Mouse (Mus musculus) kidney, adult 8-10 months (tissue): ENCODE results near the gene Ank.
"Not testable (repeated sequence)": the region's sequence is repeated elsewhere in the genome, so short reads cannot be mapped to it uniquely, and the experiment has no call there.

Source experiments
- DNase-seq, 2 experiments: peaks; one replicate each; pipeline ENCODE4 v3.0.0; 2022

Gene Ank

DNA sequence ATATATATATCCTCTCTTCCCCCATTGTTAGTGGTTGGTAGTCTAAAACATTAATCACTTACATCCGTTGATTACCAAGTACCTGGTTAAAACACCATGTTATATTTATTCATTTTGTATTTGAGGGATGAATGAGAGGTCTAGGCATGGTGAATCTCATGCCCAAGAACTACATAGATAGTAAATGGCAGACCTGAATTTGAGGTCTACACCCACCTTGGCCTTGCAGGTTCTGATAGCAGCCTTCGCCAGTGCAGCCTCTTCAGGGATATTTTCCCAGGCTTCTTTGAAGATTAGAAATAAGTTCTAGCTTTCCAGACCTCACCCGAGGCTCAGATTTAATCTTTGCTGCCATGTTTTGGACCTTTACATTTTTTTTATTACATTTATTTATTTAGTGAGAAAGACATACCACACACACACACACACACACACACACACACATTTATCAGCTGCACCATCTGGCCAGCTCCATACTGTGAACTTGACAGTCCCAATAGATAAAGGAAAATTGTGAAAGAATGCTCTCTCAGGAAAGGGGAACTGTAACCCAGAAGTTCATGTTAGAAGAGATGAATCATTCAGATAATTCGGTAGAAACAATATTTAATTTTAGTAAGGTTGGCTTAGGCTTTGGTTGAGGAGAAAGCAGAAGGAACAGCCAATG lies 2.5 kb downstream of the Ank start:
- no peak for DNase-seq

DNA sequence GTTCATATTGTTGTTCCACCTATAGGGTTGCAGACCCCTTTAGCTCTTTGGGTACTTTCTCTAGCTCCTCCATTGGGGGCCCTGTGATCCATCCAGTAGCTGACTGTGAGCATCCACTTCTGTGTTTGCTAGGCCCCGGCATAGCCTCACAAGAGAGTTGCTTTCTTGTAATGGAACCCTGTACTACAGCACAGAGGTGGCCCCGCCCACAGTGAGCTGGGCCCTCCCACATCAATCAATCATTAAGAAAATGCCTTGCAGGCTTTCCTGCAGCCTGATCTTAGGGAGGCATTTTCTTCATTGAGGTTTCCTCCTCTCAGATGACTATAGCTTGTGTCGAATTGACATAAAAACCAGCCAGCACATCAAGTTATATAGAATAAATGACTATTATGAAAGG lies 3.9 kb downstream of the Ank start:
- DNase-seq: not testable (repeated sequence)

DNA sequence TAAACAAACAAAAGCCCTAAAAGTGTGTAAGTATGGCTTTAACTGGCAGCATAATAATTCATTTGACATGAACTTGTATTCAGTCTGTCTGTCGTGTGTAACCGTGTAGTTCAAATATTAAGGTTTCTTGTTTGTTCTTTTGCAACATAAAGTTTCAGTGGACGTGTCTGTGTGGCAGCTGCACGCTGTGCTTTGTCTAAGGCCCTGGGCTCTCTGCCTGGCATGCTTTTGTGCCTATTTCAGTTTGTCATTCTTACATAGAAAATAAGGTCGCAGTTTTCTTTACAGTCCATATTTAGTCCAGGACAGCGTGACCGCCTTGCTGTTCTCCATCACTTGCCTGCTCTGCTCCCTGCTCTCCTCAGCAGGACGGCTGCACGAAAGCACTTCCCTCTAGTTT lies 5.8 kb downstream of the Ank start:
- no peak for DNase-seq

DNA sequence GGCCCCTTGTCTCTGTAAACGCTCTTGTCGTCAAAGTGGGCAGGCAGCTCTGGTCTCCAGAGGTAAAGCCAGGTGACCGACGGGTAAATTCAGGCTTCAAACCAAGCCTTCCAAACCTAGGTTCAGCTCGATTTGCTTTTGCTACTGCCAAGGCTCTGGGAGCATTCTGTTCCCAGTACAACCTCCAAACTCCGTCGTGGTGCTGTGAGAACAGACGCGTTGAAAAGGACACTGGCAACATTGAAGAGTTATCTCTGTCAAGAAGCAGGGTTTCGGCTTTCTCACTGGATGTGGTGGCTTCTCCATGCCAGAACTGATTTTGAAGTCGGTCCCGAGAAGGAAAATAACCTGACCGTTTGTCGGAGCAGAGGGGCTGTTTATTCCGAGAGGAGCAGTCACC lies 9.5 kb downstream of the Ank start:
- no peak for DNase-seq

DNA sequence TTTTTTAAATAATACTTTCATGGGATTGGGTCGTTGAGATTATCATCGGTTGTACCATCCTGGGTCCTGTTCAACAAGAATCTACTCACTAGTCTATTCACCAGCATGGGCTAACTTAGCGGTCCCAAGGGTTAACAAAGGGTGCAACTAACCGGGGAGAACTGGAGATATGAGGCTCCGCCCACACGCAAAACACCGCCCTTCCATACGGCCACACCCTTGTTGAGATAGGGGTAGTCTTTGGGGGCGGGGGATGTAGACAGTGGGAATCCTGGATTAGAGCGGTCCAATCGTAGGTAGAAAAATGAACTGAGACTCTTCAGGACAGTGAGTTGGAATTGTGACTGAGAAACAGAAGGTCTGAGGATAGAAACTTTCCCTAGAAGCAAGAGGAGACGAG lies 10.2 kb downstream of the Ank start:
- DNase-seq: no peak

DNA sequence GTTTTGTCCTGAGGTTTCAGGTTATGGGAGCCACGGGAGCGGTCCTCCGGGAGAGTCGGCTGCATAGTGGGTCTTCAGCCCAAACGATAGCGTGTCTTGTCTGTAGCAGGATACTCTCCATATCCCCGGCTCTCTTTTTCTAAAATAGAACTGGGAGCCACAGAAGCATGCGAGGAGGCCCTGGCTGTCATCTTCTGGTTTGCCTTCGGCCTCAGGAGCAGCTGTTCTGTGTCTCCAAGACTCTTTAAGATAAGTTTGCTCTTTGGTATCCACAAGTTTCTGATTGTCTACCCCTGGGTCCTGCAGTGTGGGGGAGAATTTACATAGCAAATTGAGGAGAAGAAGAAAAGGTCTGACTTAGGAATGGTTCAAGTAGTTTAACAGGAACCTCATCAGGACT lies 10.7 kb downstream of the Ank start:
- no peak for DNase-seq

DNA sequence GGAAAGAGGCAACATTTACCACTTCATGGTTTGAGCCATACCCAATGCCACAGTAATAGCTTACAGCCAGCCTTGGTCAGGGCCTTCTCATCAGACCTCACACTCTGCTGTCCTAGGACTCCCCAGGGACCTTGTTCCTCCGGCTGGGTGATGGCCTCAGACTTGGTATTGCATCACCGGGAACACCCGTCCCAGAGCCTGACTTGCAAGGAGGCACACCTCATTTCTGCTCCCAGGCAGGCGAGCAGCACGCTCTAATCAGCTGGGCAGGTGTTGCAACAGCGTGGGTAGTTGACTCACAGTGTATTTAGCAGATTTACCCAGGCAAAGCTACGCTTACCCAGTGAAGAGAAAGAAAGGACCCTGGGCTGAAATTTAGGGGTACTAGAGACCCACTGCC lies 11.2 kb downstream of the Ank start:
- DNase-seq: no peak

DNA sequence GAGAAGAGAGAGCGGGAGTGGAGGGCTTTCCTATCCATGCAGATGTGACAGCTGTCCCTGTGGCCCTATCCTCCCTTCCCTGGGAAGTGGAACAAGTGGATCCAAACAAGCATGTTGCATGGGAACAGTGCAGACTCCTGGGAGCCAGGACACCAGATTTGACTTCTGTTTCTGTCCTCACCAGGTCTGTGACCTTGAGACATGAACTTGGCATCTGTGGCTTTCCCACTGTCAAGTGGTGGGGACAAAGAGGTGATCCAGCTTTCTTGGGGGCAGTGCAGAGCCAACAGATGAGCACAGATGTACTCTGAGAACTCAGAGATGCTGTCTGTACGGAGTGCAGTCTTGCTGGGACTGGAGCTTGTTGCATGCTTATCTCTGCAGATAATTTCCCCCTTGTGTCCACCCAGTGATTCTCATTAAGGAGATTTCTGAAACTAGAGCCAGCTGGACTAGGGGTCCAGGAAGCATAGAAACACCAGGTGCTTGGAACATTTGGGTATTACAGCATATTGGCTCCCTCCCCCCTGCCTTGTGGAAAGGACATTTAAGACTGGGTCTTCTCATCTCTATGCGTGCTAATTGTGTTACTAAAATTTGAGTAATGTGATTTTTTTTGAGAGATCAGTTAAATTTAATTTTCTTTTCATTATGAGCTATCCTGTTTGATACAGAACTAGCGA lies 14.0 kb downstream of the Ank start:
- DNase-seq: no peak

DNA sequence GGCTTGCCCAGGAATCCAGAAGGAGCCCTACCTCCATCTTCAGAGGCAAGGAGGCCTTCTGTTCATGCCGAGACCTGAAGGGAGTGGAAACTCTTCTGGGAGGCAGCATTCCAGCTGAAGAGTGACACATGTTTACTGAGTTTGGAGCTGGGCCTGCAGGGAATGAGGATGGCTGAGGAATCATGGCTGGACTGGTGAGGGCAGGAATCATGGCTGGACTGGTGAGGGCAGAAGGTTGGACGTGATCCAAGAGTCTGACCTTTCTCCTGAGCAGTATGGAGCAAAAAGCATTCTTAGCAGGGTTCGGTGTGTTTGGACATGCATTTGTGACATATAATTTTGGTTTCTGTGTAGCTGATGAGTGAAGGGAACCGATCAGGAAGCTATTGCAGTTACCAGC lies 15.5 kb downstream of the Ank start:
- DNase-seq: no peak

DNA sequence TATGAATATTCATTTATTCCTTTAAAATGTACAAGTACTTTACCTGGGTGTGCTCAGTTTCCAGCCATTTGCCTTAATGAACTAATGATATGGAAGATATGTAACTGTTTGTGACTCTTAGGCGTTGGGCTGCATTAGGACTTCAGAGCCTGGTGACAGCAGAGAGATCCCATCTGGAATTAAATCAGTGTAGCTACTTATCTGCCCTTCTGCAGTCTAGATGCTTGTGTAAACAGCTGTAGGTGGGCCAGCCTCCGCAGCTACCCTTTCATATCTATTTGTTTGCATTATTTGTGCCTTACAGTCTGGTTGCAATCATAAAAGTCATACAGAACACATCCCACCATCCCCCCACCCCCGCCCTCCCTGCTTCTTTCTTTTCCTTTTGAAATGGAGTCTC lies 16.7 kb downstream of the Ank start:
- DNase-seq: no peak

DNA sequence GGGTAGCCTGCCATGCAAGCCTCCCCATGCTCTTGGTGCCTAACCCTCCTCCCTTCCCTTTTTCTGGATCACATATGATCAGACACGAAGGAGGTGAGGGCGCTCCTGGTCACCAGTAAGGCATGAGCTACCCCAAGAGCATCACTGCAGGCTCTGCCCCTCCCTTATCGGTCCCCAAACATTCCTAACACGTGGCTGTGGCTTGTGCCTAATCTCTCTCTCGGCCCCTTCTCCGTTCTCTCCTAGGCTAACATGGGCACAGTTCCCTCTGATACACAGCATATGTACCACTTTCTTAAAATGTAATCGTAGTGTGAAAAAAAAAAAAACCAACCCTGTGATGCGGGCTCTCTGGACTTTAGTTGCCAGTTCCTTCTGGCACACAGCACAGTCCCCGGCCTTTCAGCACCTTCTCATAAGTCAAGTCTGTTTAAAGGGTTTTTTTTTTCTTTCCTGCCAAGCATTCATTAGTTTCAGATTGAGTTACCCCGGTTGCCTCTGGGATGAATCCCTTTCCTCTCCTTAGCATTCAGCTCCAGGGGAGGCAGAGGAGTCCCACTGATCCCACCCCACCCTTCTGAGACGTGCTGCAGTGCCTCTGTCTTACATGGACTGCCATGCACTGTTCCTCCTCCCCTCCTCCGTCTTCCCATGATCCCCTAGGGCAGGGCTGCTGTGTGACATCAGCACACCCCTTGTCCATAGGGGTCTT lies 19.2 kb downstream of the Ank start:
- no peak for DNase-seq

DNA sequence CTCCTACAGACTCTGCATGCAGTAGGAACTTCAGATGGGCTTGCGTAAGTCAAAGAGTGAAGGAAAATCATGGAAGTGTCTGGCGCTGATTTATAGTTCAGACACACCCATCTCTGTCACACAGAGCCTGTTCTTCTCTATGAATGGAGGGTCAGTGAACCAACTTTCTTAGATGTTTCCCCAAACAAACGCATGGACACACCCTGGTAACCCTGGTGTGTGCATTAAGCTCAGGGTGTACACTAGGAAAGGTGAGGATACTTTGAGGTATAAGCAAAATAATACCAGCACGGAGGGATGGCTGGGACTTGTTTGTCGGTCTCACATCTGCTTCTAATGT lies 19.8 kb downstream of the Ank start:
- no peak for DNase-seq

DNA sequence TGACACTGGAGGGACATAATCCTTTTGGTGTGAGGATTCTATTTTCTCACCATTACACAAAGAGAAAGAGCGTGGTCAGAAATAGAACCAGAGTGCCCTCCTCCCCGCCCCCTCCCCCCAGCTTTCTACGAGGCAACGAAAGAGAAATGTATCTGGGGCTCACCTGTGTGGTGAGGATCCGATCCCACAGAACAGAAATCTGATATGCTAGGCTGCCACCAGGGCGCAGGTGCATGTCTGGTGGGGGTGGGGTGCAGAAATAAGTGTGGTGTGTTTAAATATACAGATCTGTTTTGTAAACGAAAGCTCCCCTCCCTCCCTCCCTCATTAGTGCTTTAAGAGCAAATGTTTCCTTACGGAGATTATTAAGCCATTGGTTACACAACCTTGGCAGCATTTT lies 20.6 kb downstream of the Ank start:
- no peak for DNase-seq

DNA sequence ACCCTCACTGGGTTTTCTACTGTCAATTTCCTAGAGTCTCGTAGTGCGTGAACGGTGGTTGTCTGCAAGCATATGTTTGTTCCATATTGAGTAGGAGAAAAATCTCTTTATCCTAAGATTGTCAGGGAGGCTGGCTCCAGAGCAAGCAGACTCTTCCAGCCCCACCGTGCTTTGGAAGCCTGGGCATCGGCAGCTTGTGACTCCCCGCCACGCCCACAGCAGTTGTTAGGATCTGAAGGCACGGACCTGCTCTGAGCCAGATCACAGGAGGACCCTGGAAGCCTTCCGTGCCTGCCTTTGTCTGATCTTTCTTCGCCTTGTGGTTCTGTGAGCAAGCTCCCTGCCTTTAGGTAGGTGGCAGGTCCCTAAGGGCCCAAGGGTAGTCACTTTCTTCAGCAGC lies 21.6 kb downstream of the Ank start:
- no peak for DNase-seq

DNA sequence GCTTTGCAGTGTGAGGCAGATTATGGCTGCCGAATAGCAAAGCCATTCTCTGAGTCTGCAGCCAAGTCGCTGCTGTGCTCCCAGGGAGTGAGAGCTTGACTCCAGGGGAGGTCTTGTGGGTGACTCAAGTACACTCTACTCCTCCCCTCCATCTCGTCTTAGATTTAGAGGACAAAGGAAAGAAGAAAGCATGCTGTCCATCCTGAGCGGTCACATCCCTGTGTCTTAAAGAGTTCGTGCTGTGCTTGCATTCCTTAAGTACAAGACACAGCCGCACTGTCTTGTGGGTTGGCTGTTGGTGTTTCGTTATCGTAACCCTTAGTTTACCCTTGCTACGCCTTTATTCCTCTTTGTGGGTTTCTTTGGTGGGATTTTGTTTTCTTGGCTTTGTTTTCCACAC lies 24.2 kb downstream of the Ank start:
- no peak for DNase-seq

DNA sequence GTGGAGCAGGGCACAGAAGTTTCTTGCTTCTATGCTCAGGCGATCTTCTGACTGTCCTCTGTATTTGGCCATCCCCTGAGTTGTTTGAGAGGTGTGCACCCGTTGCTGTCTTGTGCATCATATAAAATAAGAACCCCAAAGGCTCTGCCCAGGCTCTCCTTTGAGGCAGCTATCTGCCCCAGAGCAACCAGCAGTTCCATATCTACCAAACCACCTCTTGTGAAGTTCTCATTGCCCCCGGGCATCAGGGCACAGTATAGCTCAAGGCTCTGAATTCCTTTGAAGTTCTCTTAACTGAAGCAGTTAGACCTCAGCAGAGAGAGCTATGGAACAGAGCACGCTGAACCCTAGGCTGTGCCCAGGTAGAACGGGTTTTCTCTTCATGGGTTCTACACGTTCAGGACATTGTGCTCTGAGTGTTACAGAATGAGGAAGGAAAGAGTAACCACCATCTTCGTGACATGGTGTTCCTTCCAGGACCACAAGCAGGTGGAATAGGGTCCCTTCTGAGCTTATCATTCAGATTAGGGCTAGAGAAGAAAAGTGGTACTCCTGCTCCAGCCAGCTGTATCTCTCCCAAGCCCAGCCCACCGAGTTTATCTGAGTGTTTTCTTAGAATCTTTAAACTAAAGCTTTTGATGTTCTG lies 25.1 kb downstream of the Ank start:
- DNase-seq: no peak

DNA sequence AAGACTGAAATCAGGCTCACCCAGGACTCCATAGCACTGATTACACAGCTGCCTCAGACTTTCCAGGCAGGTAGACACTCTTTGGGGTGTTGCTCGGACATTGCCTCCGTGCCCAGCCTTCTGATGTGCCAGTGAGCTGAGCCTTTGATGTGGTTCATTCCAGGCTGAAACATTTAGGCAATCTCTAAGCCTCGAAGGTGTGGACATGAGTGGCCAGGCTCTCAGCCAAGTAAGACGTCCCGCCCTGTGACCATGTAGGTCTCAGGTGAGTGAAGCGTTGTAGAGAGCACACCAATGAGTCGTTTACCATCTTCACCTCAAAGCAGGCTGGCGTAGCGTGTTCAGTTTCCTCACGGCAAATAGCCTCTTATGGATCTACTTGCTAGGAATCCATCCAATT lies 25.7 kb downstream of the Ank start:
- DNase-seq: no peak

DNA sequence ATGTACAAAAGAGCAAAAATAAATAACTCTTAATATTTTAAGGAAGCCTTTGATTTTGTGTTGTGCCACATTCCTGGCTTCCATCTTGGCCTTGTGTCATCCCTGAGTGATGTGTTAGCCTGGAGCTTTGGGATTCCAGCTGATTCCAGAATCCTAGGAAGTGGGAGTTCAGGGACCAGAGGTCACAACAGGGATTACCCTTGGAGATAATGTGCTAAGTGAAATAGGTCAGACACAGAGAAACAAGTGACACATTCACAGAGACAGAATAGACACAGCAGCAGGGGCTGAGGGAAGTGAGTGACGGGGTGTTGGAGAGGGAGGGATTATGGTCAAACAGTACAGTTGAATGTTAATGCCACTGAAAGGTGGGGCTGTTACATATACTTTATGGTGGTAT lies 26.3 kb downstream of the Ank start:
- DNase-seq: no peak

DNA sequence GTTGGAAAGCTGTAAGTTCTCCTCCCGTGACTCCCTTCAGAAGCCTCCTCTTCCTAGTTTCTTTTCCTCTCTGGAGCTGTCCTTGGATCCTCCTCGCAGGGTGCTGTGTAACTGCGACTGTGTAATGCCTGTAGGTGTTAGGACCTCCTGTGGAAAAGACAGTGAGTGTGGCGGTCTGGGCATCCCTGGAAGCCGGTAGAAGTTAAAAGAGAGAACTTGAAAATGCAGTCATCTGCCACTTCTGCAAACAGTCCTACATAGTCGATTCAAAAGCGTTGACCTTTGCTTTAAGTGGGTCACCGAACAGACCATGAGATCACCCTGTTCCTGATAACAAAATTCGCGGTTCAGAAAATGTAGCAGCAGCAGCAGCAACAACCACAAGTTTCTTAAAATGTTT lies 27.0 kb downstream of the Ank start:
- DNase-seq: no peak

DNA sequence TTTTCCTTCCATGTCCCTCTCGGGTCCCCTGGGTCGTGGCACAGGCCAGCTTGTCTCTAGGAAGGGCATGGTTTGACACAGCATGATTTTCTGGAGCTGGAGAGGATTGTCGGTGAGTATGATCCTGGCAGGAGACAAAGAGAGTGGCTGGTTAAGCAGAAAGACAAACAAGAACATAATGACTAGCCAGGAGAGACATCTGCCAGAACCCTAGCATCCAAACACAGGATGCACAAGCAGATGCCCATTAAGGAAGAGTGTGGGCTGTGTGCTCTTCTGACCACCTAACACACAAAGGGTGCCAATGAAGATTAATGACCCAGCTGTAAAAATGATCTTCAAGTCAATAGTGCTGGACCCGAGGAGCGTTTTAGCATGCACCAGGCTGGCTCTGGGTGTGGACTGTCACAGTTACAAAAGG lies 29.5 kb downstream of the Ank start:
- DNase-seq: no peak

DNA sequence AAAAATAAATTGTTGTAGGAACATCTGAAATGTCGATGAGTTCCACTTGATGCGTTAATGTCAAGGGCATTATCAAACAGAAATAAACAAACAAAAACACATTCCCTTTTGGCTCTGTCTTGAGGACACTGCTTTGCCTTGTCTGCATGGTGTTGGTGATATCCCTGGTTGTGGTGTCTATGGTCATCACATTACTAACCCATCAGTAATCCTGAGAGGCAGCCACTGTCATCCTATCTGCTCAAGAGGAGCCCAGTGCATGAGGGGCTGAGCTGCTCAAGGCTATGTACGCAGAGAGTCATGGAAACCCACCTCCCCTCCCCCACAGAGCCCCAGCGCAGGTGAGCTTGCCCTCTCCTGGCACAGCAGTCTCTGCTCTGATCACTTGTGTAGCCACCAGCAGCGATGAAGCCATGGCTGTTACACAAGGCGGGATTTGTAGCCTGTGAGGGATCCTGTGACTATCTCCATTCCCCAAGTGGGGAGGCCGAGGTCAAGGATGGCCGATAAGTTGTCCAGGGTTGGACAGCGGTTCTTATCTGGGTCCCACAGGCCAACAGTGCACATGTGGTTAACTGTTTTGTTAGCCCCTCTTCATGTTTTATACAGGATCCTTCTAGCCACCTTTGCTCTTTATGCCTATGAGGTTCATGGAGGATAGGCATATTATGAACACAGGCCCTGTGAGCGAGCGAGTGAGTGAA lies 30.3 kb downstream of the Ank start:
- DNase-seq: no peak

DNA sequence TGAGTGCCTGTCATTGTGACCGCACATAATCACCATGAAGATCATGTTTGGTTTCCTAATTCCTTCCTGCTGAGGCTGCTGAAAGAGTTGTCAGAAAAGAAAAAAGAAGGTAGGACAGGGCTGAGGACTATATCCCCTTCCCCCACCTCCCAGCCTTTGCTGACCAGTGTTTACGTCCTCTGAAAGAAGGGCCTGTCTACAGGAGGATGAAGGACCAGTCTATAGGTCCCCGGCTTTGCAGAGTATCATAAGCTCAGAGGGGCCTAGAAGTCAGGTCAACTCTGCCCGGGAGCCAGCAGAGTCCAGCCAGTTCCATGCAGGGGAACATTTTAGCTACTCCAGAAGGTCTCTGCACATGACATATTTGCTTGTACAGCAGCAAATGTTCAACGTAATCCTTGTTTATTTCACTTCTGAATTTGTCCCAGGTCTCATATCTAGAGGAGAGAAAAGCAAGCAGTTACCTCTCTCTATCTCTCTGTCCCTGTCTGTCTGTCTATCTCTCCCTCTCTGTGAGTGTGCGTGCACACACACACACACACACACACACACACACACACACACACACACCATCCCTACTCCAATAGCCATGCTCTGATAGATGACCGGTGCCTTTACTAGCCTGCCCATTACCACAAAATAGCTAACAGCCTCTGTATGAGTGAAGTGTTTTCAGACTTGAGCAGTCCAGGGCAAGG lies 31.0 kb downstream of the Ank start:
- DNase-seq: no peak

DNA sequence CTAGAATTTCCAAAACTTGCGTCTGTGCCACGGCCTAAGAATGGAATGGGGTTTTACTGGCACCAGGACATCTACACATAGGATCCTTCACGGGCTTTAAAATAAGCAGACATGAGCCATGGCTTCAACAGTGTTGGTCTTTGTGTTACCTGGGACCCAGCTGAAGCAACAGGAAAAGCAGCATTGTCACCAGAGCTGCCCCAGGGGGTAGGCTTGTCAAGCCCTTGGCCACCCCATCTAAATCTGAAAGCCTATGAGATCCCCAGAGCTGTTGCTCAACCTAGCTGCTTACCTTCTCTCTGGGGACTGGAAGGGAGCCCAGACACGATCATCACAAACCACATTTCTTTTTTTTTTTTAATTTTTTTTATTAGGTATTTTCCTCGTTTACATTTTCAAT lies 31.6 kb downstream of the Ank start:
- no peak for DNase-seq
